Mouse (Mus musculus): ENCODE results near the gene Lat.

The Lat gene

GRCm38 (mm10) chr7:126373007-126373406 is 3.6 kb upstream of the Lat start:
- in situ Hi-C loops (cut with MboI; ENCODE audit: unreplicated experiment in 2 of 2), result no loop called here

DNA sequence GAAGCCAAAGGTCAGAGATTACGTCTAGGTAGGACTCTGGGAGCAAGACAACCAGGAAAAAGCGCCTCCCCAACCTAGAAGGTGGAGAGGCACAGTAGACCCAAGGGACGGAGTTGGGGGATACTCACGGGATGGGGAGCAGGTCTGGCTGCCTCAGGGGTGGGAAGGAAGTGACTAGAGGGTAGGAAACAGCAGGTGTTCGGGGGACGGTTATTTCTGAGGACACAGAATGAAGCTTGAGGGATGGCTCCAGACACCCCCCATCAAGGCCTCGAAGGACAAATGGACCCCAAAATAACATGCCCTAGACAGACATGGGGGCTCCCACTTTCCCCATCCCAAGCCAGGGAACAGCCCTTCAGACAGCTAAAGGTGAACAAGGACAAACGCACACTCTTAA is 1.0 kb downstream of the Lat start:
- in situ Hi-C loops (cut with MboI; ENCODE audit: unreplicated experiment in 2 of 2), result no loop called here

DNA sequence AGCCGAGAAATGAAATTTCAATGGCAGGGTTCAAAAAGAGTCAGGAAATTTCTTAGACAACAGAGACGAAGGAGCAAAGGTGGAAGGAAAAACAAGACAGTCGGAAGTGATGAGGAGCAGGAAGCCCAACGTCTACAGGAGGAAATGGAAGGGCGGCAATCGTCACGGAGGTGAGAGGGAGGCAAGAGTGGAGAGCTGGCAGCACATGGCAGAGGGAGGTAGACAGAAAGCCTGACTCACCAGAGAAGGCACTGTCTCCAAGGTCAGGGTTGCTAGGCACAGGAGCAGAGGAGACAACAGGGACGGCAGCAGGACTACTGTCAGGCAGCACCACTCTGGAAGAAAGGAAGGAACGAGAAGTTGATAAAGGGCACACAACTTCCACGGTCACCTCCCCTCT is 1.7 kb downstream of the Lat start:
- in situ Hi-C loops (cut with MboI; ENCODE audit: unreplicated experiment in 2 of 2), result no loop called here

DNA sequence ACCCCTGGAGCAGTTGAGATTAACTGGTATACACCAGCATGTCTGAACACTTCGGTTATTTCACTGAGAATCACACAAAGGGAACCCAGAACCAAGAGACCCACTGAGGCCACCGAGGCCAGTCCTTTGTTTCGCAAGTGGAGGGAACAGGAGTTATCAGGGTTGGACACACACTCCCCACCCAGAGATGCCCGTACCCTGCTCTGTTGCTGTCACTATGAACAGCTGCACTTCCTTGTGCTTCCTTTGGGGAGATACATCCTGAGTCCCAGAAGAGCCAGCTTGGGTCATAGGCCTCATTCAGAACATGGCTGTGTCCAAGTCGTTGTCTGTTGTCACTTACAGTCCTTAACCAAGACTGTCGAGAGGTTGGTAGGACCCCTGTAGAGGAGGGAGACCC is 6.3 kb downstream of the Lat start:
- in situ Hi-C loops (cut with MboI; ENCODE audit: unreplicated experiment in 2 of 2), result no loop called here

GRCm38 (mm10) chr7:126359049-126359448 is 10.3 kb downstream of the Lat start:
- in situ Hi-C loops (cut with MboI; ENCODE audit: unreplicated experiment in 2 of 2), result no loop called here

- in situ Hi-C loops (cut with MboI; ENCODE audit: unreplicated experiment in 2 of 2), result no loop called here
Observed at GRCm38 (mm10) chr7:126358413-126358812, 11.0 kb downstream of the Lat start.

DNA sequence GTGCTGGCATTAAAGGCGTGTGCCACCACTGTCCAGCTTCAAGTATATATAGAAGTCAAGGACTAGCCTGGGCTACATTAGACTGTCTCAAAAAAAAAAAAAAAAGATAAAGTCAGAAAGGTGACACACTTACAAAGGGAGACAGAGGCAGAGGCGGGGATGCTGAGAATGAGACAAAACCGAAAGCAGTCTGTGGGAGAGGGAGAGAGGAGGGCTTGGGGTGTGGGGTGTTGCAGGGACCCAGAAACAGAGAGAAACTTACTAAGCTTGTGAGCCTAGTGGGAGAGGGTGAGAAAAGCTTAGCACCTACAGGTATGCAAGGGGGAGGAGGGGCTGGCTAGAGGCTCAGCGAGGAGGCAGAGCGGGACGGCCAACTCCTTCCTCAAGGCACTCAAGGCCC is 11.5 kb downstream of the Lat start:
- in situ Hi-C loops (cut with MboI; ENCODE audit: unreplicated experiment in 2 of 2), result no loop called here

GRCm38 (mm10) chr7:126356793-126357591 is 12.4 kb downstream of the Lat start:
- in situ Hi-C loops (cut with MboI; ENCODE audit: unreplicated experiment in 2 of 2), result no loop called here

DNA sequence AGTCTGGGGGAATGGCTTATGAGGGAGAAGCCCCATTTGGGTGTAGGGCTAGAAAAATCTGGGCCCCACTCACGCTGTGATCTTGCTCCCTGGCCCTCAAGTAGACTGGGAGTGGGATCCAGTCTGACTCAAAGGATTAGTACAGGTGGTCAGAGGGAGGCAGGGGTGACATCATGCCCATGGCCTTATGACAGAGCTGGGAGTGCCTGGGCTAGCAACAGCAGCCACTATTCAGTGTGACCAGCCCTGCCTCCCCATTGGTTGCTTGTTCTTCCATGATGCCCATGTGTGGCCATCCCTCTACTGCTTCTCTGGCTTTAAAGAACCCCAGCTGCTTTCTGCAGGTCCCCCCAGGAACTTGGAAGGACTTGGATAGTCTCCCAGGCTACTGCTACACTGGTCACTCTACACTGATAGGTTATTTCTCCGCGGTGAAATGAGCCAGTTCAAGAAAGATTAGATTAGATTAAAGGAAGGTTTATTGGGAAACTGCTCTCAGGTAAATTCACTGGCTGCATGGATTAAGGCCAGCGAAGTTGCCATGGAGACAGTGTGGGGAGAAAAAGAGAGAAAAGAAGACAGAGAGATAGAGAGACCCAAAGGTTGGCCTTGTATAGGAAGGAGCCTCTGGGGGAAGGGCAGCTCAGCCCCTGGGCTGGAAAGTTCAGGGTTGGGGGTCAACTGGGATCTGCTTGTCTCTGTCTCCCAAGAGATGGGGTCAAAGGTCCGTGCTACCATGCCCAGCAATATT is 13.3 kb downstream of the Lat start:
- in situ Hi-C loops (cut with MboI; ENCODE audit: unreplicated experiment in 2 of 2), result no loop called here

DNA sequence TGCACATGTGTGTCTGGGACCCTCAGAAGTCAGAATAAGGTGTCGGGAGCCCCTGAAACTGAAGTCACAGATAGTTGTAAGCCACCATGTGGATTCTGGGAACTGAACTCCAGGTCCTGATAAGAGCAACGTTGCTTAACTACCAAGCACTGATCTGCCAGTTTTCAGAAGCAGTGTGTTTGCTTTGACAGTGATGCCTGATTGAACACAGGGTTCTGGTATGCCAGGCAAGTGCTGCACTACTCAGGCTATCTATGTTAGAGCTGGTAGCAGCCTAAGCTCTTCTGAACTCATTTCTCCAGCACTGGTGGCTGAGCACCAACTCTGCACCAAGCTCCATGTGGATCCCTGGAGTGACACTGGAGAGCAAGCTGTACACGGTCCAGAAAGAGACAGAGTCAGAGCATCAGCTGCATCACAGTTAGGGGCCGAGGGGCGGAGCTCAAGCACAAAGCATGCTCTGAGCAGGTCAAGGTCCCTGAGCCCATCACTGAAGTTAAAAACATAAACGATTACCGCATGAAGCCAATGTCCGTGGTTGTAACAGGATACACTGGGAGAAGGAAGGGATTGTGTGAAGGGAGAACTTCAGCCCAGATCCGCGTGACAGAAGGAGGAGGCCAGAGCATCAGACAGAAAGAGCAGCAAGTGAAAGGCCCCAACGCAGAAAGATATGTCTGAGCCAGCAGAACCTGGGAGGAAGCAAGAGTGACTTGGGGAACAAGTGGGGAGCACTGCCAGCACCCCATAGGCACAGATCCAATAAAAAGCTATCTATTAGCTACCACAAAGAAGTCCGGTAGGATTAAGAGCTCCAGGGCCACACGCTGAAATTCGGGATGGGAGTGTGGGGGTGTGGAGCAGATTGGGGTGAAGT is 14.4 kb downstream of the Lat start:
- in situ Hi-C loops (cut with MboI; ENCODE audit: unreplicated experiment in 2 of 2), result no loop called here

DNA sequence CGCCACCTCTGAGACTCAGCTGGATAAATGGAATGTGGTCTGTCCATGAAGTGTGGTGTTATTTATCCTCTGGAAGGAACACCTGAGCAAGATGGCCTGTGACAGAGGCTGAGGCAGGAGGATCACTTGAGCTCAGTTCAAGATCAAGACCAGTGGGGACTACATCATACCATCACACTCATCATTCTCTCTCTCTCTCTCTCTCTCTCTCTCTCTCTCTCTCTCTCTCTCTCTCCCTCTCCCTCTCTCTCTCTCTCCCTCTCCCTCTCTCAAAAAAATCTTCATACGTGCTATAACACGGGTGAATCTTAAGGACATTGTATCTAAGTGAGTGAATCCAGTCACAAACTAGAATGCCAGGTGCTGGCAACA is 15.4 kb downstream of the Lat start:
- in situ Hi-C loops (cut with MboI; ENCODE audit: unreplicated experiment in 2 of 2), result no loop called here

GRCm38 (mm10) chr7:126353251-126353993 is 15.9 kb downstream of the Lat start:
- in situ Hi-C loops (cut with MboI; ENCODE audit: unreplicated experiment in 2 of 2), result no loop called here

DNA sequence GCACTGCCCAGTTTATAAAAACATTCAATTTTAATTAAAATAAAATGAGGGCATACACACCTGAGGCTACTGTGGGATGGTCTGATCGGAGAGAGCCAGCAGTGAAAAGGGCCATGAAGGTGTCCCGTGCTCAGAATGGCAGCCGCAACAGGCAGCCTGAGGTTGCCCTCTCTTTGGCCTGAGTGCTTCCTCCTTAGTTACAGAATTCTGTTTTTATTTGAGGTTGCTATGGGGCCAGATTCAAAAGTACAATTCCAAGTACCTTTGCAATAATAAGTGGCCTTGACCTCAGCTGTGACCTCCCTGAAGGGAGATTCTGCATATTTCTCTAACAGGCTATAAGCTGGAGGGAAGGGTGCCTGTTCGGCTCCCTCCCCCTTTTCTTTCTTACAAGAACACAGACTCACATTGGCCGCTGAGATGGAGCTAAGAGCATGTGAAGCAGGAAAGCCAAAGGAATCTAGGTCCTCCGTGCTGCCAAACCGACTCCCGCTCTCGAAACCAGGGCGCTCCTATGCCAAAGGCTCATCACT is 17.9 kb downstream of the Lat start:
- in situ Hi-C loops (cut with MboI; ENCODE audit: unreplicated experiment in 2 of 2), result no loop called here

DNA sequence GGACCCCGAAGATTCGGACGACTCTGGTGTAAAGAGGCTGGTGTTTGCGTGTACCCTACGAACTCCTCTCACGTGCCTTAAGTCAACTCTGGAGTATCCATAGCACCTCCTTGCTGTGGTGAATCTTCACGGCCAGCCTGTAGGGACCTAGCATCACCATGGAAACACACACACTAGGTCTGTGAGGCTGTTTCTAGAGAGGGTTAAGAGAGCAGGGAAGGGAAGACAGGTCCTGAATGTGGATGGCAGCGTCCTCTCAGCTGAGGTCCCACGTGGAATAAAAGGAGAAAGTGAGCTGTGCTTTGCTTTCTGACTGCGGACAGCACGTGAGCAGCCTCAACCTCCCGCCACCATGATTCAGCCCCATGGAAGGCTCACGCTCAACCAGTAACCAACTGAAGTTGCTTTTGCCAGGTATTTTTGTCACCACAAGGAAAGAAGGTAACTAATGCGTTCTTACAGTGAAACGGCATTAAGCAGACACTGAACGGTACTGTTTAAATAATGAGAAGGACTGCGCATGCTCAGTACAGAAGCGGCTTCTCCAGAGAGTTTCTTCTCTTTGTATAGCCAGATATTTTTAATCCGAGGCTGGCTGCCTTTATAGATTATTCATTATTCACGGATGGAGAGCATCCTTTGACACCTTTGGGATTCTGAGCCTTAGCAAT is 18.5 kb downstream of the Lat start:
- in situ Hi-C loops (cut with MboI; ENCODE audit: unreplicated experiment in 2 of 2), result no loop called here

GRCm38 (mm10) chr7:126348293-126348692 is 21.1 kb downstream of the Lat start:
- in situ Hi-C loops (cut with MboI; ENCODE audit: unreplicated experiment in 2 of 2), result no loop called here

- in situ Hi-C loops (cut with MboI; ENCODE audit: unreplicated experiment in 2 of 2), result no loop called here
Observed at GRCm38 (mm10) chr7:126347098-126347497, 22.3 kb downstream of the Lat start.

DNA sequence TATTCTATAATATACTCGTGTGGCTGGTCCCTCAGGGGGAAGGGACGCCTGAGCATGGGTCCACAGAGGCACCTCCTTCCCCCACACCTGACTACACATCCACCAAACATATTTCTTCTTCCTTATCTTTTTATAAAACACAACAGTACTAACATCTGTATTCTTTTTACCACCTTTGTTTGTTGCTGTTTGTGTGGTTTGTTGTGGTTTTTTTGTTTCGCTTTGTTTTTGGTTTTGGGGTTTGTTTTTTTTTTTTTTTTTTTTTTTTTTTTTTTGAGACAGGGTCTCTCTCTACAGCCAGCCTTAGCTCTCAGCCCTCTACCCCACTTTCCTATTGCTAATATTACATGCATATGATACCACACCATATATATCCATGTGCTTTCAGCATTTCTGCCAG is 23.4 kb downstream of the Lat start:
- in situ Hi-C loops (cut with MboI; ENCODE audit: unreplicated experiment in 2 of 2), result no loop called here

- in situ Hi-C loops (cut with MboI; ENCODE audit: unreplicated experiment in 2 of 2), result no loop called here
Observed at GRCm38 (mm10) chr7:126345557-126345956, 23.8 kb downstream of the Lat start.

- in situ Hi-C loops (cut with MboI; ENCODE audit: unreplicated experiment in 2 of 2), result no loop called here
Observed at GRCm38 (mm10) chr7:126340896-126341295, 28.5 kb downstream of the Lat start.

DNA sequence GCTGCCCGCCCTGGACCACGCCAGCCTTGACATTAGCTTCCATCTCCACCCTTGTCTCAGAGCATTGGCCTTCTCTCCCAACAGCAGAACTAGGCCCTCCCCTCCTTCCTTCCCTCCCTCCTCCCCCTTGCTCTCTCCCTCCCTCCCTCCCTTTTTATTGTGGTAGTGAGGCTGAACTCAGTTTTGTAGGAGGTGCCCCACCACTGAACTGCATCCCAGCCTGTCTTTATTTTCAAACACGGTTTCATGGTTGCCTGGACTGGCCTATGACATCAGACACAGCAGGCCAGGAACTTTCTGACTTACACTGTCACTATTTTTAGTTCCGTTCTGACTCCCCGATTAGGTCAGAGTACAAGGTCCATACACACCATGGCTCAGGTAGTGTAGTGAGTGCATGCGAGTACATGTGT is 29.2 kb downstream of the Lat start:
- in situ Hi-C loops (cut with MboI; ENCODE audit: unreplicated experiment in 2 of 2), result no loop called here
